Mouse (Mus musculus): ENCODE results near the gene Dlg2.

DNA sequence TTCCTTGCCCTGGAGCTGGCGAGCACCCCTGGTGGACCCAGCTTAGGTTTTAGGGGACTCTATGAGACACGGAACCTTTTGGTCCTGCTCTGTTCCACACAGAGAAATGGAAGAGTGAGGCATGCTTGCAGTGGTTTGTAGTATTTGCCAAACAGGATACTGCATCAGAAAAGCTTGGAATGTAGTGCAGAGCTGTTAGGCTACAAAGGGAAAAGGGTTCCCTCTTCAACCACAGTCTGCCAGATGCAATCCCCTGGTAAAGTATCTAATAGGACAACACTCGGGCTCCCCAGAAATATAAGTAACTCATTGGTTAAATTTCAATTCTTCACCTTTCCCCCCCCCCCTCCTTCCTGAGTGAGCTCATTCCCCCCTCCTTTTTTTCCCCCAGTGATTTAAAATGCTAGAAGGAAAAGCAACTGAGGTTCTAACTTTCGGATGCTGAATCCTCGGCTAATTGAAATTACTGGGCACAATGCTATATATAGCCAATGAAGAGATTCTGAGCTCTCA is 613.9 kb downstream of the Dlg2 start:
- TF ChIP-seq CTCF (IDR thresholded peaks at IDR 0.05; ENCODE audit: insufficient read depth, low read length) (no peak), POLR2A (IDR thresholded peaks at IDR 0.05; ENCODE audit: borderline replicate concordance, extremely low read depth, low read depth, low read length) (no peak)
